Mouse (Mus musculus): Measurements from ENCODE around the gene Fam221b.

Gene Fam221b

DNA sequence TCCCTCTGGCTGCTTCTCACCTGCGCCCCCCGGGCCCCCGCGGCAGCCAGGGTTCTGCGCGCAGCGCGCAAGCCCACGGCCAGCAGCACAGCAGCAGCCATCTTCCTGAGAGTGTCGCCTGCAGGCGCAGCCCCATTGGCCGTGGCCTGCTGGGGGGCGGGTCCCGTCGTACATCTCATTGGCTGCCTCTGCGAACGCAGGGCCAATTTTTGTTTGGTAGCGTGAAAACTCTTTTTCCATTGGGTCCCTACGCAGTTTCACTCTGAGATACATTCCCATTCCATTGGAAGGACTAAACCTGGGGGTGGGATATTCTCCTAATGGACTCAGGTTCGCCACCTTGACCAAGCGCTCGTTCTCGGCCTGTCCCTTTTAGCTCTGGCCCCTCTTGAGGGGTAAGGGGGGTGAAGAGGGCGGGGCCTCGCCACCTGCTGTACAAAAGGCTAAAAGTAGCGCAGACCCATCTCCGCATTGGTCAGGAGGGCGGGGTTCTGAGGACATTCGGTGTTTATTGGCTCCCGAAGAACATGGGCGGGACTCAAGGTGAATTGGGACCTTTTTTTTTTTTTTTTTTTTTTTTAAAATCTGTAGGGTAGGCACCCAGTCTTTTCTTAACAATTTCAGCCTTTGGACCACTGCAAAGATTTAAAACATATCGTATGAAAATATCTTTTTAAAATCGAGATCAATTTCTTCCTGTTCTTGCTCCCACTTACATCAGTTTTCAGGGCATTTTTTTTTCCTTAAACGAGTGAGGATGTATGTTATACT is 12.4 kb downstream of the Fam221b start, which contains the start of gene Hint2:
Gene Hint2, minus strand, starts transcription at position 128 of the 771 bp plus-strand sequence.
- peak; percentile 96 for DNase-seq

DNA sequence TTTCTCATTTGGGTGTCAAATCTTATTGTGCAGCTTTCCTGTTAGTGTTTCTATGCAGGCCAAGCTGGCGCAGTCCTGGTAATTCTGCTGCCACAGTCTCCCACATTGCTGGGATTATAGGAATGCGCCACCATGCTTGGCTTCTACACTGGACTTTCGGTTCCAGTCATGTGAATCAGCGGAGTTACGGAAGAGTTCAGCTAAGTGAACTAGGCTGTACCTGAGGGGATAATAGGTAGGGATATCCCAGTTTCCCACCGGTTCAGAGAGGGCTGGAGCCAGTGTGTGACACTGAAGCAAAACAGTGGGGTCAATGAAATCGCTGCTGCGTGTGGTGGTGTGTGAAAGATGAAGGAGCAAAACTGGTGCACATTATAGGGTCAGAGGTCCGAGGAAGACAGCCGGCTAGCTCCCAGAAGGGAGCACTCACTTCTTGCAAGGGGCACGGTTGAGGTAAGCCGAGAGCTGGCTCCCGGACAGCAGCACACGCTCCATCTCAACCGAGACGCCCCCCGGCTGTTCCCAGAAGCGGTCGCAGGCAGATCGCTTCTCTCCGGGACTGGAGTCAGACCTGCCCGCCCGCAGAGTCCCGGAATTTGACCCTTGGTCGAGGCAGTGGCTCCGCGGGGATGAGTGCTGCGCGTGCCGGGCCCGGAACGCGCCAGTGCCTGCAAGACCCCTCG is 13.1 kb downstream of the Fam221b start:
- no peak for DNase-seq

DNA sequence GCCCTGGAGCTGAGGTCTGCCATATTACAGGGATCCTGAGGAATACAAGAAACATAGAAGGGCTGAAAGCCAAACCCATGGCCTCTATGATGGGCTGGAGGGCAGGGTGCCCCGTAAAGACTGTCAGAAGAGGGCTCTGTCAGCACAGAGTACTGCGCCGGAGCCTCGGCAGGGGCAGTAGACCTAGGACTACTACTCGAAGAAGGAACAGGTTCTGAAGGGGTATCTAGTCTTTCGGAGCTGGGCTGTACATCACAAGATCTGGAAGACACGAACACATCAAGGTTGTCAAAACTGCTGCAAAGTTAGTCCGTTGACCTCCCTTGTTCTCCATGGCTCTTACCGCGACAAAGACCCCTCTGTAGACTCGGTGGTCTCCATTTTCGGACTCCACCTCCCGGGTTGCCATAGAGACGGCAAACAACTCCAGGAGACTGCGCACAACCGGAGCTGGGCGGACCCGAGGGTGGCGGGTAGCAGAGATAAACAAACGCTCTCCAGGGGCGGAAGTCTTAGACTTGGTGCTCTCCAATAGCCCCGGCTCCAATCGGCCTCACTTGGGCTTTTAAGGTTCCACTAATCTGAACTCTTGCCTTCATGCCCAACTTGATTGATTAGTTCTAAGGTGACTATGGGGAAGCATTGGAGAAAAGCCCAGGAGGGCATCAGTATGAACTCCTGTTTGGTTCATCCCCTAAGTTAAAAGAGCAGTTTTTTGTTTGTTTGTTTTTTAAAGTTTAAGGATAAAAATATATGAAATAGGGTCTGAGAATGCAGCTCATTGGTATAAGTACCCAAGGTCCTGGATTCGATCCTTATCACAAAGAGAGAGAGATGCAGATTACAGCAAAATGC is 15.6 kb downstream of the Fam221b start, which contains the start of gene Spag8:
Gene Spag8, minus strand, starts transcription at position 434 of the 855 bp plus-strand sequence.
- peak; percentile 81 for DNase-seq

DNA sequence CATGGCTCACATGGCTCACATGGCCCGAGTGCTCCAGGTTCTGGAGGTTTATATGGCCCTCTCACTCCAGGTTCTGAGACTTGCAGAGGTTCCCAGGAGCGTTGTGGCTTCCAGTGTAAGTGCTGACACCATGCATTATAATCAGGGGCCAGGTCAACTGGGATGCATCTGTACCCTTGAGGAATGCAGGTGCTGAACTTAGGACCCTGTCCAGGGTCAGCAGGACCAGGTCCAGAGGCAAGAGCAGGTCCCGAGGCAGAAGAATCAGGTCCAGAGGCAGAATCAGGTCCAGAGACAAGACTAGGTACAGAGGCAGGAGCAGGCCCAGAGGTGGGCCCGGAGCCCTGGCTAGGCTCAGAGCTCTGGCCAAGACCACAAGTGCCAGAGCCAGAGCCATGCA is 16.2 kb downstream of the Fam221b start:
- no peak for DNase-seq

DNA sequence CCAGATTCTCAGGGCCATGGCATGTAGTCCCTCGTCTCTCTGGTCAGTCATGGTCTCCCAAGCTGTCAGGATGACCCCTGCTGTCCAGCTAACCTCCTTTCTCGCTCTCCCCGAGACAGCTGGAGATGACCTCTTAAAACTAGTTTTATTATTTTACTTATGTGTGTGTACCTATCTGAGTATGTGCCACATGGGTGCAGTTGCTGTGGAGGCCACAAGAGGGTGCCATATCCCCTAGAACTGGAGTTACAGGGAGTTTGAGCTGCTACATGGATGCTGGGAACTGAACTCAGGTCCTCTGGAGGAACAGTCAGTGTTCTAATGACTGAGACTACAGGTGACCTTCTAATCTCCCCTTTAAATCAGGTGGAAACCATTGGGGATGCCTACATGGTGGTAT is 19.2 kb downstream of the Fam221b start:
- DNase-seq = no peak

DNA sequence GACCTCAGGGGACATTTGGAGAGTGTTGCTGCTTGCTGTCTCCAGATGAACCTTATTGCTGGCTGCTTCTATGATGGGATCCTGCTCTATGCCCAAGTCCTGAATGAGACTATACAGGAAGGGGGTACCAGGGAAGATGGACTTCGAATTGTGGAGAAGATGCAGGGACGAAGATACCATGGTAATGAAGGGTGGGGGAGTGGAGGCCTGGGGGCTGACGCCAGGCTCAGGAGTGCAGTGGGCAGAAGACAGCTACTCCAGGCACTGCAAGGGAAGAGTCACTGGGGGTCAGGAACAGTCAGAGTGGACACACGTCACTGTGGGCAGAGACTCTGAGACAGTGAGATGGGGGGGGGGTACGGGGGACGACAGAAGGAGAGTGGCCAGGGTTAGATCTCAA is 28.5 kb downstream of the Fam221b start:
- DNase-seq = no peak

DNA sequence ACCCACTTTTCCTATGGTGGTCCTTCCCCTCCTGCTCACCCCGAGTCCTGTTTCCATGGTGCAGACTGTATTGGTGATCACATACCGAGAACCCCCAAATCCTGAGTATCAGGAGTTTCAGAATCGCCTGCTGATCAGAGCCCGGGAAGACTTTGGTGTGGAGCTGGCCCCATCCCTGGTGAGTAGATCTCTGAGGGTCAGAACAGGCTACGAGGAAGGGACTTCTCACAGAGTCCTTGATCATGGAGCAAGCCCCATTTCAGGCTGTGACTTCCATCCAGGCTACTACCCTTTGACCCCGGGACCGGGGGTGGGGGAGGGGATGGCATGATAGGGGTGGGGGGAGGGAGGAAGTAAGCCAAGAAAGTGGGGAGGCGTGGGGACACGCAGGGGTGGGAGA is 28.9 kb downstream of the Fam221b start:
- no peak for DNase-seq

DNA sequence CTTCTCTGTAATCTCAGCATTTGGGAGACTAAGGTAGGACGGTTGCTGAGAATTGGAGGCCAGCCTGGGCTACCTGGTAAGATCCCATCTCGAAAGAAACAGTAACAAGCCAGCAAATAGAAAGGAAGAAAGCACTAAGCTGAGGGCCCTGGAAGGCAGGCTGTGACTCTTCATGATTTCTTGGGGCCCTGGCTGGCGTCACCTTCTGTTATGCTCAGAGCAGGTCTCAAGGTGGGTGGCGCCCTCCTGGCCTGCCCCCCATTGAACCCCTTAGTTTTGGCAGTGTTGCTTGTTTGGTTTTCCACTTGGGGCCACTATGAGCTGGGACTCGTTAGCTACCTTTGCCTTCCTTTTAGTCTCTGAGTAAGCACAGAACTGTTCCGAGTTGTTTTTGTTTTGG is 32.2 kb downstream of the Fam221b start:
- no peak for DNase-seq

DNA sequence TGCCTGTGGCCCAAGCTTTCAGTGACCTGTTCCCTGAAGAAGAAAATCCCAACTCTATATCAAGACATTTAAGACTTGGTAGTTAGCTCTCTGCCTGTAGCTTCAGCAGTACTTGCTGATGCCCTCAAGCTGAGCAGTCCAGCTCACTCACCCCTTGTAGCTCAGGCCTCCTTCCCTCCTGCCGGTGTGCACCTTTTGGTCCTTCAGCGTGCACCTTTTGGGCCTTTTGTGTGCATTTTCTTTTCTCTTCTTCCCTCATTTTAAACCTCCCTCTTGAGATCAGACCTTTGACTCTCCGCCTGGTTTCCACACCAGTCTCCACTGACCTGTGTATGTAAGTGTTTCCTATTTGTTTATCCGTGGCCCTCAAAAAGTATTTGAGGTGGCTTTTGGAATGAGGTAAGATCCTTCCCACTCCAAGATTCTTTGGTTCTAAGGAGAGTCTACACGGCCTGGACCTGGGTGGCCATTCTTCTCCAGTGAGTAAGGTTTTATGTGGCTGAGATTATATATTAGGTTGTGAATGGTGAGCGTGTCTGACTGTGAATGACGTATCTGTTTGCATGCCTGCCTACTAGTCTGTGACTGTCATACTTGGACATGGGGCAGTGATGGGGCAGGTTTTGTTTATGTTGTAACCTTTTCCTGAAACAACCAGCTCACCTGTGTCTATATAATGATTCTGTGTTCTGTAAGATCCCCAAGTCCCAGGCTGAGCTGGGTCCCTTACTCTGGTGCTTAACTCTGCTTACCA is 34.1 kb downstream of the Fam221b start:
- no peak for DNase-seq

DNA sequence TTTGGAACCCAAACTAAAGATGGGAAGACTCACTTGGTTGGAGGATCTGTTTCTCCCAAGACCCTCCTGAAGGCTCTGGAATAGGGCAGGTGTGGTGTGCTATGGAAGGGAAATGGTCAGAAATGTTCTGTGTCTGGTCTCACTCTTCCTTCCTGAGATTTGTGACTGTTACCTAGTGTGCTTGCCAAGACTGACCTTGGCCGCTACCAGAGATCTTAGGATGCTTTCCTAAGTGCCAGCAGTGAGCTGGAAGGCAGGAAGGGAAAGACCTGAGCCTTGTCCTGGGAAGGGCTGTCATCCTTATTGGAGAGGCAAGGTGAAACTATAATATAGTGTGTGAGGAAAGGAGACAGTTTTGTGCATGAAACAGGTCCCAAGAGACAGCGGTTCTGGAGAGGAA is 35.2 kb downstream of the Fam221b start:
- DNase-seq = no peak

DNA sequence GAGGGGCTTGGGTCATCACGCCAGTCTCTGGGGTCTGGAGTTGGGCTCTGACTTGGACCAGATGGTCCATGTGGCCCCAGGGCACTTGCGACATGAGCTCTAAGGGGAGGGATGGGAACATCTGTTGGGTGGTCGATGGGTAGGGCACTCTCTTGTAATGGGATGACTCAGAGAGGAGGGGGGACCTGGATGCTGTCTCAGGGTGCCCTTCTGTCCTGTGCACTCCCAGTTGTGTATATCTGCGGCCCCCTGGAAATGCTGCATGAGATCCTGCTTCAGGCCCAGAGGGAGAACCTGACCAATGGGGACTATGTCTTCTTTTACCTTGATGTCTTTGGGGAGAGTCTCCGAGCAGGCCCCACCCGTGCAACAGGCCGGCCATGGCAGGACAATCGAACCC is 35.6 kb downstream of the Fam221b start:
- DNase-seq = peak; percentile 24

DNA sequence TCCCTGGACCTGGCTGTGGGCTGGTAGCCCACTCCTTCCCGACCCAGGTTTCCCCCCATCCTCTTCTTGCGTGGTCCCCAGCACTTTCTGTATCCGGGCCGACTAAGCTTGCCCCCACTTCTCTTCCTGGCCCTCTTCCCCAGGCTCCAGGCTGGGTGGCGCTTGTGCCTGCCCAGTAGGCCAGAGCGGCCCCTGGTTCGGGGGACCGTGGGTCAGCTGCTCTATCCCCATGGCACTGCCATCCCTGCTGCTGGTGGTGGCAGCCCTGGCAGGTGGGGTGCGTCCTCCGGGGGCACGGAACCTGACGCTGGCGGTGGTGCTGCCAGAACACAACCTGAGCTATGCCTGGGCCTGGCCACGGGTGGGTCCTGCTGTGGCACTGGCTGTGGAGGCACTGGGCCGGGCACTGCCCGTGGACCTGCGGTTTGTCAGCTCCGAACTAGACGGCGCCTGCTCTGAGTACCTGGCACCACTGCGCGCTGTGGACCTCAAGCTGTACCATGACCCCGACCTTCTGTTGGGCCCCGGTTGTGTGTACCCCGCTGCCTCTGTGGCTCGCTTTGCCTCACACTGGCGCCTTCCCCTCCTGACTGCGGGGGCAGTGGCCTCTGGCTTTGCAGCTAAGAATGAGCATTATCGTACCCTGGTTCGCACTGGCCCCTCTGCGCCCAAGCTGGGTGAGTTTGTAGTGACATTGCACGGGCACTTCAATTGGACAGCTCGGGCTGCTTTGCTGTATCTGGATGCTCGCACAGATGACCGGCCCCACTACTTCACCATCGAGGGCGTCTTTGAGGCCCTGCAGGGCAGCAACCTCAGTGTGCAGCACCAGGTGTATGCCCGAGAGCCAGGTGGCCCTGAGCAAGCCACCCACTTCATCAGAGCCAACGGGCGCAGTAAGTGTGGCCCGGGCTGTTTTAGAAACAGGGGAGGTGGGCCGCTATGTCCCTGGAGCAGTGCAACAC is 36.7 kb downstream of the Fam221b start:
- peak; percentile 15 for DNase-seq

DNA sequence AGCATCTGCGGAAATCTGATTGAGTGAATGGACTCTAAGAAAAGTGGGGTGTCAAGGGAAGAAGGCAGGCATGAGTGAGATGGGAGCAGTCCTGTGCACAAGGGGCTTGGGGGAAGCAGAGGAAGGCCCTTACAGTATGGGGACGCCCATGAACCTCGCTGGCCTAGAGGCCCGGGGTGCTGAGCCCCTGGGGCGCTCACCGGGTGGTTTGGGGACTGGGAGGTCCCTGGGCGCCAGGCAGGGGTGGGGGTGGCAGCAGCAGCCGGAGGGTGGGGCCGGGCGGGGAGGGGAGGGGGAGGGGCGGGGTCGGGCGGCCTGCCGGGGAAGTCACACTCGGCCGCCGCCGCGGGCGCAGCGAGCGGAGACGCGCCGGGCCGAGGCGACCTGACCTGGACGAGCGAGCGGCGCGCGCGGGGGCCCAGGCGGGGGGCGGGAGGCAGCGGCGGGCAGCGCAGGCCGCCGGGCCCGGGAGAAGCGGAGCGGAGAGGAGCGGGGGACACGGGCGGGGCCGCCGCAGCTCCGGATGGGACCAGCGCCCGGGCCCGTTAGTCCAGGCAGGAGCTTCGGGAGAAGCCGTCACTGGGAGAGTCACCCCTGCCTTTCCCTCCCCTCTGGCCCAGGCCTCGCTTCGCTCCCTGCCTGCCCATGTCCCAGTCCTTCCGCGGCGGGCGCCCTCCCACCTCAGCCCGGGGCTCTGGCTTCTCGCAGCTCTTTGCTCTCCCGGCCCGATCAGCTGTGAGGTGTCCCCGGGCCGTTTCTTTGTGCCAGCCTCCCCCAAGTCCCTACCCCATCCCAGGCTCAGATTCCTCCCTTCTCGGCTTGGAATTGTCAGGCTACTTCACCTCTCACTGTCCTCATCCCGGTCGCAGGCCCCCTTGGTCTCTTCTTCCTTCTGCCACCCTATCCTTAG is 37.6 kb downstream of the Fam221b start, which contains the start of gene Npr2:
Gene Npr2, plus strand, starts transcription at position 890 of the 910 bp plus-strand sequence.
- DNase-seq = peak; percentile 74

DNA sequence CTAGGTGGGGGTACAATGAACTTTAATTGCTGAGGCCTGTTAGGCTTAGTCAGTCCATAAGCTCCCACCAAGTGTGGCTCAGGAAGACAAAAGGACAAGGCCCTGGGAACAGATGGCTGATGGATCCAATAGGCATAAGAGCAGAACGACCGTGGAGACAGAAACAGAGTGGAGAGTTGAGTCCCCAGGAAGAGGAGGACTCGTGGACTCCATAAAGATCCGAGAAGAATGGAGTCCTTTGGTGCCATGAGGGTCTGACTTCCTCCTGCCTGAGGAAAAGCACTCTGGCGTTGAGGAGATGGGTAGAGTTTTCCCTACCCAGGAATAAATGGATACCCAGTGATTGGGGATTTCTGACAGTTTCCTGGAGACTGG is 38.3 kb downstream of the Fam221b start:
- DNase-seq = no peak

DNA sequence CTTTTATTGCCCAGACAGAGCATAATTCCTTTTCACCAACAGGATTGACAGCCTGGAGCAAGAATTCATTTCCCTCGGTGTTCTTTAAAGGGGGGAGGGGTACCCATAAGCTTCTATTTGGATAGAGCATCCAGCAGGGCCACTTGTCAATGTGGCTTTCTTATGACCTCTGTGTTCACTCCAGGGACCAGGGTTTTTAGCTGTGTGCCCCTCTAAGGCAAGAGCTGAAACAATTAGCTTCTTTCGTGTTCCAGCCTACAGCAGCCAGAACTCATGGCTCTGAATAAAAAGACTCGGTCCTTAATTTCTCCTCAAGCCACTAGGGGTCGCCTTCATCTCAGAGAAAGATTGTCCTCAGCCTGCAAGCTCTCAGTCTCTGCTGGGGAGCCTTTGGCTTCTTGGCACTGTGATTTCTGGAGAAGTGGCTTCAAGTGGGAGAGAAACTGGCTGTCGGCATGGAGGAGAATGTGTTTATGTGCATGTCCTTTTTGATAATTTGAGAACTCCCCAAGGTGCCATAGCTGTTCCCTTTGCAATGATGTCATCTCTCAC is 38.8 kb downstream of the Fam221b start:
- peak; percentile 90 for DNase-seq

DNA sequence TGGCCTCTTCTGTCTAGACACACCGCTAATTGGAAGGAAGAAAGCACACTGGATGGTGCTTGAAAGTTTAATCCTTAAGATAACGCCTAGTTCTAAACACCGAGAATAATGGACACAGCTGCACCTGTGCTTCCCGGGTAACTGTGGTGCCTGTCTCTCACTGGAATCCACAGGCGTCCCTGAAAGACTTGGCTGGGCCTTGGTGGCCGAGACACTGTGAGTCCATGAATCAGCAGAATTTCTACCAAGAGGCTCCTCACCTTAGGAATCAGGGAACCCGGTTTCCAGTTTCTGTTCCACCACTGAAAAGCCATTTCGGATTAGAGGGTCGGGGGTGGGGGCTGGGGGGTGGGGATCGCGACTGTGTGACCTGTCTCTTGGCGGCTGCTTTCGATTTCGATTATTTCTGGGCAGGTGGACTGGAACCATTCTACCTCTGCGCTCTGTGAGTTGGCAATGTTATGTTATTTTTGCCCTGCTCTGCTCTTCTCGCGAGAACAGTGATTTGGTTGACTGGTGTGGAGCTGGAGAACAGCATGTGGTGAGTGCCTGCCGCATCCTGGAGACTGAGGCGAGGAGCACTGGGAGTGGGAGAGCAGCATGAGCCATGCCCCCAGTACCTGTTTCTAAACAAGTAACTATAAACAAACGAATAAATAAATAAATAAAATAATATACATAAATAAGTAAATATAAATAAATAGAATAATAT is 39.7 kb downstream of the Fam221b start:
- DNase-seq = peak; percentile 48

DNA sequence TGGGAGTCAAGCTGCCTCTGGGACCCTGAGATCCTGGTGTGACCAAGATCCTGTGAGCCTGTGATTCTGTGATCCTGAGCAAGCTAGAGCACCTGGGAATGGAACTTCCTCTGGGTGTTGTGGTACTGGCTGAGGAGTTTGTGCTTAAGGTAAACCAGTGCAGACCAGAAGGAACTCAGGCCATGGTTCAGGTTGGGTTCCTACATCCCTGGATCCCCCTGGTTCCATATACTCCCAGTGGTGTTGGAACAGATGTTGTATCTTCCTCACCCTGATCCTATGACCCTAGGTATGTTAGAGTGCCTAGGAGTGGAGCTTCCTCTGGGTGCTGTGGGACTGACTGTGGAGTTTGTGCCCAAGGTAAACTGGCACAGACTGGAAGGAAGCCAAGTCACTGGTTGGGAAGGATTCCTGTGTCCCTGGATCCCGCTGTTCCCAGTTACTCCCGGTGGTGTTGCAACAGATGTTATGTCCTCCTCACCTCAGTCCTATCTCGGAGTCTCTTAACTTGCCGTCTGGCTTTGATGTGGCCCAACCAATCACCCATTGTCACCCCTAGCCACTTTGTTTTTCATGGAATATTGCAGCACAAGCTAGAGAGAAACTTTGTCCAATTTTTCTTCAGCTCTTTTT is 48.7 kb downstream of the Fam221b start:
- DNase-seq = no peak

DNA sequence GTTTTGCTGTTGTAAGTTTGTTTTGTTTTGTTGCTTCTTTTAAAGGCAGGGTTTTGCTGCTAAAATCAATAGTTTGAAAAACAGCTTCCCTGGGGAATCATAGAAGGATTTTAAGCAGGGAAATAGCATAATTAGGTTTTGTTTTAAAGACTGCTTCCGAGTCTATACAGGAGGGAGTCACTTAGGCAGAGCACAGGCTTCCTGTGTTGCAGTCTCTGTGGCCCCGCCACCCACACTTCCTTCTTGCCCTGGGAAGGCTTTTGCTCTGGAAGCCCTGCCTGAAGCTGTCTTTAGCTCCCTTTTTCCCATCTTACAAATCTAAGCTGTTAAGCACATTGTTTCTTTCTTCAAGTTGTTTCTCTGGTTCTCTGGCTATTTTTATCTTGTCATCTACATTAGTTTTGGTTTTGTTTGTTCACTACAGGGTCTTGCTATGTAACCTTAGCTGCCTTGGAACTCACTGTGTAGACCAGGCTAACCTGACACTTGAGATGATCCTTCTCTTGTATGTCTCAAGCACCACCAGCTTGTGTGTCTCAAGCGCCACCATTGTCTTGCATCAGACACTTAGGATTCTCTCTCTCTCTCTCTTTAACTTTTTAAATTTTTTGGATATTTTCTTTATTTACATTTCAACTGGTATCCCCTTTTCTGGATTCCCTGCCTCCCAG is 55.8 kb downstream of the Fam221b start:
- no peak for DNase-seq
